Mouse (Mus musculus) retina, adult 2 months (tissue): ENCODE data around the gene Casp6.

Experiments used
- DNase-seq: peaks from one replicate; pipeline ENCODE4 v3.0.0-alpha.2; 2012; ENCODE audit warnings: low read depth, low spot score

Gene Casp6

DNA sequence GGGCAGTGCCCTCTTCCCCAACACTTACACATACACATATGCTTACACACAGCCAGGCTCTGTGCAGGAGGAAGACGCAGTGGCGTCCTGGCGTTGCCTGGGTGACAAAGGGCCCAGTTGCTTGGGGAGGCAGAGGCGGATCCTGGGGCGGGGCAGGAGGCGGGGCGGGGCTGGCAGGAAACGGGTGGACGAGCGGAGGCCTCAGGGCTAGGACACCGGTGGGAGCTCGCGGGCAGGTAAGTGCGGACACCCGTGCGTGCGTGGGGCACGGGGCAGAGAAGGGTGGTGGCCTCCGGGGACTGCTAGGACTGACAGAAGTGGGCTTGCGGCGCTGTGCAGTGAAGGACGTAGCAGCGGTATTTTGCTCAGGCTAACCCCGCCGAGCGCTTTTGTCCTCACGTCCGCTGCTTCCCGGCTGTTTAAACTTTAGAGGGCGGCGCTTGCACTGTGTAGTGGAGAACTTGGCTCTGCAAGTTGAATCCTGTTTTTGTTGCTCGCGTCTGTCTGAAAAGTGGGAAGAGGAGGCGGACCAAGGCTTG is at the start of gene Casp6:
TSS of gene Casp6 (plus strand) at position 155 of the 539 bp plus-strand sequence.
- DNase-seq = no peak

DNA sequence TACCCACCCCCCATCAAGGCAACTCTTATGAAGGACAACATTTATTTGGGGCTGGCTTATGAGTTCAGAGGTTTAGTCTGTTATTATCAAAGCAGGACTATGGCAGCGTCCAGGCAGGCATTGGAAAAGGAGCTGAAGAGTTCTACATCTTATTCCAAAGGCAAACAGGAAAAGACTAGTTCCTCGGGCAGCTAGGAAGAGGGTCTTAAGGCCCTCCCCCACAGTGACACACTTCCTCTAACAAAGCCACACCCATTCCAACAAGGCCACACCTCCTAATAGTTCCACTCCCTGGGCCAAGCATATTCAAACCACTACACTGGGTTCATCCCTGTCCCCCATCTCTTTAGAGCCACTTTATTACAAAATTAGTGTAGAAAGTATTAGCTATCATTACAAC is 38.6 kb upstream of the Casp6 start:
- DNase-seq = no peak

GRCm38 (mm10) chr3:129863698-129864097 is 37.5 kb upstream of the Casp6 start:
- DNase-seq = no peak

- no peak for DNase-seq
These were observed 23.9 kb upstream of the Casp6 start for GRCm38 (mm10) chr3:129877327-129877726.

- peak; percentile 78 for DNase-seq
These were observed 22.7 kb upstream of the Casp6 start, which contains the start of gene Pla2g12a for GRCm38 (mm10) chr3:129878405-129879021. TSS of gene Pla2g12a (plus strand) at chr3:129878606.

DNA sequence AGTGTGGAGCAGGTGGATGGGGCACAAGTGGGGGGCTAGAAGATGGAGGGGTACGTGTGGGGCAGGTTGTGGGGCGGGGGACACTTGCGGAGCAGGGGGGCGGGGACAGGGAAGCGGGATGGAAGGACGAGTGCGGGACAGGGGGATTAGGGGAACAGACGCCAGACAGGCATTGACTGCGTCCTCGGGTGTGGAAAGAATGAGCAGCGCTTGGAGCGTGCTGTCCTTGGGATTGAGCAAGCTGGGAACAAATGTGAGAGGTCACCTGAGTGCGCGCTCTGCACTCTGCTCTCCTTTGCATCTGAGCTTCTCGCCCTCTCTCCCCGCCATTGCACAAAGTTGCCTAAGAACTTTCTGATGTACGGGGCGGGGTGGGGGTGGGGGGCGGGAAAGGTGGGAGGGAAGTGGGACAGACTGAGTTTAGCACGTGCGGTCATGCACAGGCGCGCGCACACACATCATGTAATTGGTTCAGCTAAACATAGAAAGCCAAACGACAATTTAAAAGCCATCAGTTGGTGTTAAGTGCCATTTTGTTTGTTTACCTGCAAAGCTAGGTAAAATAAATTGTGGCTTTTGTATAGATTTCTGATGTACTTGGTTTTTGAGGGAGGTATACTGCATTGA is 22.0 kb upstream of the Casp6 start:
- DNase-seq = no peak

DNA sequence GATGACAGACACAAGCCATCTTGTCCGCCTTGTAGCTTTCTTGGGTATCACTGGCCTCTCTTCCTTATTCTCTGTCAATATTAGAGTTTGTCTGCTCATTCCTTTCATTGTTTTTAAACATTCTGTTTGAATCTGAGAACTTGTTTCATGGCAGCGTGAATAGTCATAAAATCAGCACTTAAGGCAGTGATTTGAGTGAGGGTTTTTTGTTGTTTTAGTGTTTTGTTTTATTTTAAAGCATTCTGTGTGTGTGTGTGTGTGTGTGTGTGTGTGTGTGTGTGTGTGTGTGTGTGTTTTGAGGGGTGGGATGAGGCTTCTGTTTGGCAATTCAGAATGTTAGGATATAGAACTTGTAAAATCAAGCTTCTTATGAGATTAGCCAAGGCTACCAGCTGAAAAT is 21.3 kb upstream of the Casp6 start:
- DNase-seq = no peak

- no peak for DNase-seq
These were observed 20.2 kb upstream of the Casp6 start for GRCm38 (mm10) chr3:129880925-129881593.

DNA sequence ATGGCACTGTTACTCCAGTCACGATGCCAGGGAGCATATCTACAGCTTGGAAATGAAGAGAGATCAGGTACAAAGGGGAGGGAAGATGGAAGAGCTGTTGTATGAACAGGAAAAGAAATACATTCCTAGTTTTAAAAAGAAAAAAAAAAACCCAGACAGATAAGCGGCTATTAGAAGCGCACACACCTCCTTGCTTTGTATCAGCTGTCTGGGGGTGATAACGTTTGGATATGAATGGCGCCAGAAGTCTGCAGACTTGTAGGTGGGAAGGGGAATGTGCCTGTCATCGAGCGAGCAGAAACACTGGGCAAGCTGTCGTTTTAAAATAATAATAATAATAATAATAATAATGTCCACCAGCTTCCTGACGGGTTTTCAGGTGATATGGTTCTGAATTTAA is 15.6 kb upstream of the Casp6 start:
- DNase-seq = no peak

GRCm38 (mm10) chr3:129886430-129886829 is 14.8 kb upstream of the Casp6 start:
- no peak for DNase-seq

GRCm38 (mm10) chr3:129887779-129888517 is 13.3 kb upstream of the Casp6 start:
- no peak for DNase-seq

- DNase-seq = no peak
These were observed 9.2 kb upstream of the Casp6 start for GRCm38 (mm10) chr3:129892003-129892402.

- no peak for DNase-seq
These were observed 8.1 kb upstream of the Casp6 start for GRCm38 (mm10) chr3:129893143-129893542.

DNA sequence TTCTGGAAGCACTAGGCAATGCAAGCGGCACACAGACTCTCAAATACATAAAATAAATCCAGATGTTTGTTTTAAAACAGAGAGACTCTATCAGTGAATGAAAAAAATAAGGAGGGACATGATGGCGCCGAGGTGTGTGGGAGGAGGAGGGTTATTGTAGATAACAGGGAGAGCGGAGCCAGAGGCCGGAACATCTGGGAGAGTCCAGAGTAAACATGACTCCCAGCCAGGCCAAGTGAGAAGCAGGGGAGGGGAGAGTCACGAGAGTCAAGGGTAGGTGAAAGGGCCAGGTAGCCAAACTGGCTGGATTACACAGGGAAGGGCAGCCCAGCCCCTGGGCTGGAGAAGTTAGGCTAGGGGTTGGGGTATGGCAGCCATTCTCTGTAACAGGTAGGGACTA is 4.6 kb upstream of the Casp6 start:
- no peak for DNase-seq

- no peak for DNase-seq
These were observed 2.3 kb upstream of the Casp6 start for GRCm38 (mm10) chr3:129898886-129899285.

DNA sequence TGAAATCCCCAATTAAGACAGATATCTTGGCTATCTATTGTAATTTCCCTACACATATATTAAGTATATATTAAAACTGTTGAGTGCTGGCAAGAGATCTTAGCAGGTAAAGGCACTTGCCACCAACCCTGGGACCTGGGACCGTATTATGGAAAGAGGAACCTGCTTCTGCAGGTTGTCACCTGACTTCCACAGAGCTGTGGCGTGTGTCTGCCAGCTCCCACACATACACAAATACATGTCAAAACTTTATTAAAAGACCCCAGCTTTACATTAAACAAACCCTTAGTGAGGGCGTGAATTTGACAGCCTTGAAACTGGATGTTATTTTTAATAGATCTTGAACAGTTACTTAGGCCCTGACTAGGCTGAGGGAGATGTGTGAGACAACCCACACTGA is 2.1 kb downstream of the Casp6 start:
- no peak for DNase-seq

- no peak for DNase-seq
These were observed 2.6 kb downstream of the Casp6 start for GRCm38 (mm10) chr3:129903866-129904265.

- DNase-seq = no peak
These were observed 3.3 kb downstream of the Casp6 start for GRCm38 (mm10) chr3:129904381-129905132.

DNA sequence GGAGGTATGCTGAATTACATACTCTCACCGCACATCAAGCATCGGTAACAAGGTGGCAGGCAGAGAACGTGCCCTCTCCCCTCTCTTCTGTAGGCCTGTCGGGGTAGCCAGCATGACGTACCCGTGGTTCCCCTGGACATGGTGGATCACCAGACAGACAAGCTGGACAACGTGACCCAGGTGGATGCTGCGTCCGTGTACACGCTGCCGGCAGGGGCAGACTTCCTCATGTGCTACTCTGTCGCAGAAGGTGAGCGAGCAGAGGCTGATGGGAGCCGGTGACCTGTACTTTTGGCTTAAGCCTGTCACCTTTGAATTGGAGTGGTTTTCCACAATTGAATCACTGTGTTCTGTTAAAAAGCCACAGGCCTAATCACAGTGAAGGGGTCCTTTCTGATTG is 10.8 kb downstream of the Casp6 start:
- no peak for DNase-seq

- DNase-seq = no peak
These were observed 12.0 kb downstream of the Casp6 start for GRCm38 (mm10) chr3:129913241-129913640.

DNA sequence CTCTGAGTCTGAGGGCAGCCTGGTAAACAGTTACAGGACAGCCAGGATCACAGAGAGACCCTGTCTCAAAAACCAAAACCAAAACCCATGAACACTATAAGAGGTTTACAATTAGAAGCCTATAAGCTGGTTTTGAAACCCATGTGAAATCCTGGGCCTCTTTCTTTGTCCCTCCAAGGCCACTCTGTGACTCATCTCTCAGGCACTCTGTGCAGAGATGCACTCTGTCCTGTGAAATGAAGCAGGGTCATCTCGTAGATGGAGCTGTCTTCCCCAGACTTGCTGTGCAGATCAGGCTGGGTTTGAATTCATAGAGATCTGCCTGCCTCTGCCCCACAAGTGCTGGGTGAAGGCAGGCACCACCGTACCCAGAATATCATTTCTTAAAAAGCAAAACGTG is 16.2 kb downstream of the Casp6 start:
- DNase-seq = no peak
